Mouse (Mus musculus) R1 (cell line): ENCODE data around the gene Ntpcr.

ENCODE experiments used
- DNase-seq: peaks from one replicate; pipeline ENCODE4 v3.0.0-alpha.2; 2018; ENCODE audit warnings: low read depth, low spot score

Ntpcr gene

DNA sequence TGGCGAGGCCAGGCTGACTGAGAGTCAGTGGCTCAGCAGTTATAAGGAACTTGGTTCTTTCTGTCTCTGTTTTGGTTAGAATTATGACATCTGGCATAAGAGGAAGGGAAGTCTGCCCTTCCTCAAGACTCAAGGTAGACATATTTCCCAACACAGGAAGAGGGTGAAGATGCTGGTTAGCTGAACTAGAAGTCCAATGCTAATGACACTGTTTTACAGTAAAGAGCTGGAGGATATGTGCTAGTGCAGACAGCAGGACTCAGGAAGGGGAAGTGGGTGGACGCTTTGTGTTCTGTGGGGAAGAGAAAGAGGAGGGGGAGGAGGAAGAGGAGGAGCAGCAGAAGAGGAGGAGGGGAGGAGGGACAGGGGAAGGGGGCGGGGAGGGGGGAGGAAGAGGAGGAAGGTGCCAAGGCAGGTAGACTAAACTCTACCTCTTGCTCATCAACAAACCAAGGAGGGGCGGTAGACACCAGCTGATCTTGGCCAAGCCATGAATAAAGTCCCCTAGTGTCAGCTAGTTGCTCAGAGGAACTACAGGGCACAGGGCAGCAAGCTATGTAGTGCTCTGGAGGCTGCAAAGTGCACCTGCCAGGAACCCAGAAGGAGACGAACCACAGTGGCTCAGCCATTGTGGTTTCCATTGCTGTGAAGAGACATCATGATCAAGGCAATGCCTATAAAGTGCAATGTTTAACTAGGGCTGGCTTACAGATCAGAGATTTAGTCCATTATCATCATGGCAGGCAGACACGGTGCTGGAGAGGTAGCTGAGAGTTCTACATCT, 4.5 kb upstream of the Ntpcr start:
- DNase-seq = peak; percentile 23

DNA sequence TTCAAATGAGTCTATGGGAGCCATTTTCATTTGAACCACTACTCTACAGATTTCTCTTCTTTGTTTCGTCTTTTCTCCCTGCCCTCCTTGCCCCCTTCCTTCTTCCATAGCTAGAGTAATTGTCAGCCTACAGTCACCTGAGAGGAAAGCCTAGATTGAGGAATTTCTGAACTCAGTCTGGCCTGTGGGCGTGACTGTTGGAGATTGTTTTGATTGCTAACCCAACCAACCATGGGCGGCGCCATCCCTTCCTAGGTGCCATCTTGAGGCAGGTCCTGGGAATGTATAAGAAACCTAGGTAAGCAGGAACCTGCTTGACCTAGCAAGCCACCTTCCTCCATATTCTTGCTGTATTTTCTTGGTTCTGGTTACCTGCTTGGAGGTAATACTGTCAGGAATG, 3.6 kb upstream of the Ntpcr start:
- DNase-seq = peak; percentile 77

DNA sequence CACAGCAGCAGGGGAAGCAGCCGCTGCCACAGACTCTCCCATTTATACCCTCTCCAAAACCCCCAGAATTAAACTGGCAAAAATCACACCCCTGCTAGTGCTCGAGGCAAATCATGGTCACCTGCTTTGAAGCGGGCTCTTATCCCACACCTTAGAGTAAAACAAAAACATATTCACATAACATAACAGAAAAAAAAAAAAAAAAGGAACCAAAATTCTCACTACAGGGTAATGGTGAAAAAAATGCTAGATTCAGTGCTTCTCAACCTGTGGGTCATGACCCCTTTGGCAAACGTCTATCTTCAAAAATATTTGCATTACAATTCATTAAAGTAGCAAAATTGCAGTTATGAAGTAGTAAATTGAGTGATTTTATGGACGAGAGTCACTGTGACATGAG, 2.8 kb upstream of the Ntpcr start:
- no peak for DNase-seq

DNA sequence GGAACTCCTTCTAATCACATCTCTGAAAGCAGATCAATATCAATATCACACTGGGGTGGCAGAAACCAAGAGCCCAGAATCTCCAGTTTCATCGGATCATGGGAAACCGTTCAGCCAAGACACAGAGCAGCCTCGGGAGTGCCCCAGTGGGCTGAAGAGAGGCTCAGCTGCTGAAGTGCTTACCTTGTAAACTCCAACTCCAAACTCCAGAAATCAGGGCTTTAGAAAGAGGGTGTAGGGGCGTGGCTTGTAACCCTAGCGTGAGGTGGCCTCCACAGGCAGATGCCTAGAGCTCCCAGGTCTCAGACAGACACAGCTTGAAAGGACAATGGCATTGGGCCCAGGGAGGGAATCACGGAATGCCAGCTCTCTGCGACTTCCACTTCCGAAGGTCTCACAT, 2.0 kb upstream of the Ntpcr start:
- peak; percentile 61 for DNase-seq

DNA sequence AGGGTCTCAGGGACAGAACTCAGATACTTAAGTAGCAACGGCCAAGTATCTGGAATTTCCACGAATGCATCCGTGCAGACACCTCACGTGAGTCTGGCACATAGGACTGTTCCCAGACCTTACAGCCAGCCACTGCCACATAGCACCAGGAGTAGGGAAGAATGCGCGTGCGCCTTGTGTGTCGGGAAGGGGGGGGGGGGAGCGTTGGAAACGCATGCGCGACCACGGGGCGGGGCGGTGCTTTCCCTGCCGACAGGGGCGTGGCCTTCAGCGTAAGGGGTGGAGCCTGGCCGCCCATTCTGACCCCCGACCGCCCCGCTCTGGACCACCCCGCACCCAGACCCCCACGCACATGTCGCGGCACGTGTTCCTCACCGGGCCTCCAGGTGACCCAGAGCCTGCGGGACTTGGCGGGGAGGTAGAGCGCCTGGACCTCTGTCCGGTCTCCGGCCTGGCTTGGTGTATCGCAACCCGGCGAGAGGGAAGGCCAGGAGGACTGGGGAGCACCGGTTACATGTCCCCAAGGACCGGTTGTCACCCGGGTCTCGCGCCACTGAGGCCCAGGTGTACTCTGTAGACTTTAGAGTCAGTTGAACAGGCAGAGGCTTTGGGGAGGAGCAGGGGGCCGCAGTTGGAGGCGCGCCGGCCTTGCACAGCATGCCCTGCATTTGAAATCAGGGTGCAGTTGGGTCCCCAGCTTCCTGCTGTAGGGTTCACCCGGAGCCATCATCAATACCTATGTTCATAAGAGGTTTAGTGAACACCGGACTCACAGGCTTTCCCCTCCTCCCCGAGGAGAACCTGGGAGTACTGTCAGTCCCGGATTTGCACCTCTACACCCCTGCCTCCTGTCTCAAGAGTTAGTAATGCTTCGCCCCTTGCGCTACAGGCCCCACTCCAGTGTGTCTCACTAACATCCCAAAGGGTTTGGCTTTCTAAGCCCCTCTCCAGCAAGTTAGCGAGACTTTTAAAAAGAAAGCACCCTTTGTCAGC, 4.5 kb downstream of the Ntpcr start:
- peak; percentile 88 for DNase-seq

DNA sequence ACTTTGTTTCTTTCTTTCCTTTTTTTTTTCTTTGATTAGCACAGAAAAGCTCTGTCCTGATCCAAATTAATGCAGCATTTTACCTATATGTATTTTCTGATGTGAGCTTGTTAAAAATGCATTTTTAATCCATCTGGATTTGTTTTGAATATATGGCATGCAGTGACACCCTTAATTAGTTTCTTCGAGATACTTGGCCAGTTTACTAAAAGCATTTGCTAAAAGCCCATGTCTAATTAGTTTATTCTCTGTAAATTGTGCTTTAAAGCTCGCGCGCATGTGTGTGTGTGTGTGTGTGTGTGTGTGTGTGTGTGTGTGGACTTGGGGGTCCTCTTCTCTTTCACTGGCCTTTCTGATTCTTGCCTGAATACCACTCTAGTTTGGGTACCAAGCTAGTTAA, 9.2 kb downstream of the Ntpcr start:
- no peak for DNase-seq

DNA sequence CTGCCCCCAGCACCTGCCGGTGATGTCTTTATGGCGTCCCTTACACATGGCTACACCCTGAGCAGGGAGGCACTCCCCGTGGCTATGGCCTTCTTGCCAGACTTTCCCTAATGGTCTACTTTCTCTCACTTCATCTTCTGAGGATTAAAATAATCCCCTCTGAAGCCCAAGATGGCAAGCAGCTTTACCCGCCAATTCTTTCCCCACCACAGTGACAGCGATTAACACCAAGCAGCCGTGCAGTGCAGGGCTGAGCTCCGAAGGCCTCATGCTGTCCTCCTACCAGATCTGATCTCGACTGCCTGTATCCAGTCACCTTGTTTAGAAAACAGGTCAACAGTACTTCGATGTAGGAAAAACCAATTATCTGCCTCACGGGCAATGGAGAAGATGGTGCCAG, 10.9 kb downstream of the Ntpcr start:
- DNase-seq = no peak

DNA sequence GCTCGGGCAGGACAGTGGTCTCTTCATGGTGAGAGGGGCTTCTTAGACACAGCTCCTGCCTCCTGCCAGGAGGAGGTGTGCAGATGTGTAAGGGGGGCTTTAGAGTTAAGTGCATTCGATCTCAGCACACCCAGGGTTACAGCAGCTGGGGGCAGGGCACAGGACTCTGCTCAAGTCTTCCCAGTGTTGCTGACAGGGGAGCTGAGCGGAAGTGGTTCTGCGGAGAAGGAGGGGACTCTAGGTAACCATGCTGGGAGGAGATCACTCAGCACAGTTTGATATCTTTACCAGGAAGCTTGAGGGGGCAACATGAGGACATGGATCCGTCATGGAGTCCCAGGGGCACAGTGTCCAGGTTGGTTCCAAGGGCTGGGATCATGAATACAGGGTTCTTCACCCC, 11.6 kb downstream of the Ntpcr start:
- DNase-seq = peak; percentile 51

DNA sequence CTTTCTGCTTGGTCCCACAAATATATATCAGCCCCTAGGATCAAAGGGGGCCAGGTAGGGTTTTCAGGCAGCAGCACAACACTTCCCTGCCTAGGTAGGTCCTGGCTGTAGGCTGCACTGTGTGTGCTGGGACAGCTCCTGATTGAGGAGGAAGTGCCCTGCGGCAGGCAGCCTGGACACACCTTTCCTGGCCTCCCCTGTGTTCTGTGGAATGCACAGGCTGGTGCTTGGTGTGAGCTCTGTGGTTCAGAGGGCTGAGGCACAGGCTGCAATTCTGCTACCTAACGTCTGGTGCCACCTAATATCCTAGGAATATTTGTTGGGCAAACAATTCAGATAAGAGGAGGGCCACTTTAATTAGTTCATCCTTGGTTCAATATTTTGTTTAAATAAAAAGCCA, 12.1 kb downstream of the Ntpcr start:
- DNase-seq = peak; percentile 62

DNA sequence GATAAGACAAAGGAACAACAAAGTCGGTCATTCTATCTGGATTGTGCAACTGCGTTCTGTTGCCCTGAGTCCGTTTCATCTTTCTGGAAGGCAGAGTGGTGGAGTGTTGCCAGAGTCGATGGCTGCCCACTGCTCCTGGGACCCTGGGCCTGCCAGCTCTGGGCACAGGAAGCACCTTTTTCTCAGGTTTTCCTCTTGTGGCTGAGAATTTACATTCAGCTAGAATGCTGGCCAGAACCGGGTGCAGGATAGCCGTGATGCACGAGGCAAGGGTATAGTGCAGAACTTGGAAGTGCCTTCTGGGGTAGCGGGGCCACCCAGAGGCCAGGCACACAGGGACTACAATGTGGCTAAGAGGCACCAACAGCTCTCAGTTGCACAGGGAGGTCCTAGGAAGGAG, 12.6 kb downstream of the Ntpcr start:
- DNase-seq = no peak

DNA sequence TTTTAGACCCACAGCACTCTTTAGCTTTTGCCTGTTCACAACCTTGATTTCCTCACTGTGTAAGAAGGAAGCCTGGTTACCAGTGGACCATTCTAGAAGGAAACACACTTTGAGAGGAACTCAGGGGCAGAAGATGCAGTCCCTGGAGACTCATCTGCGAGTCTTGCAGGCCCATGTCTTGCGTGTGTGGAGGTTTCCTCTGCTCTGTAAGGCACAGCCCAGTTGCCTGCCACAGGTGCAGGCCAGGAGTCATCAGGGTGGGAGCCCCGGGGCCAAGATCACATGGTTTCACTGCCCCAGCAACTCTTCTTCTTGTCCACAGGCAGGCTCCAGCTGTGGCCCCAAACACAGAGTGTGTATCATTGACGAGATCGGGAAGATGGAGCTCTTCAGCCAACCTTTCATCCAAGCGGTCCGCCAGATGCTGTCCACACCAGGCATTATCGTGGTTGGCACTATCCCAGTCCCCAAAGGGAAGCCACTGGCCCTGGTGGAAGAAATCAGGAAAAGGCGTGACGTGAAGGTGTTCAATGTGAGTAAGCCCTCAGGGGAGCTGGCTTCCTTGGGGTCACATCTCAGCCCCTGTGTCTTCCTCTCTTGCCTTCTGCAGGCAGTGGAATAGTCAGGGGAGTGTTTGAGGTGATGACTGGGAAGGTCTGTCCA, 15.3 kb downstream of the Ntpcr start:
- DNase-seq = no peak

DNA sequence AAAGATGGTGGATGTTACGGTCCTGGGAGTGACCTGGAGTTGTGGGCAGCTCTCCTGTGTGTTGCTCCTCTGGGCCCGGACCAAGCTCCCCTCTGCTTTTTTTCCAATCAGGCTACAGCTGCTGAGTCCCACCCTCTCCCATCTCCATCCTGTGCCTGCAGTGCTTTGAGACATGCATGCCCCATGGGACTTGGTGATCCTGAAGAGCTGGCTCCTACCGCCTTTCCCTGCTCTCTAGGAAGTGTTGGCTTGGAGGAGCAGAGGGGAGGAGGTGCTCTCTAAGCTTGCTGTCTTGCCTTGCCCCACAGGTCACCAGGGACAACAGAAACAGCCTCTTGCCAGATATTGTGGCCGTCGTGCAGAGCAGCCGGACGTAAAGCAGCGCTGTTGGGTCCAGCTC, 17.6 kb downstream of the Ntpcr start:
- DNase-seq = no peak

DNA sequence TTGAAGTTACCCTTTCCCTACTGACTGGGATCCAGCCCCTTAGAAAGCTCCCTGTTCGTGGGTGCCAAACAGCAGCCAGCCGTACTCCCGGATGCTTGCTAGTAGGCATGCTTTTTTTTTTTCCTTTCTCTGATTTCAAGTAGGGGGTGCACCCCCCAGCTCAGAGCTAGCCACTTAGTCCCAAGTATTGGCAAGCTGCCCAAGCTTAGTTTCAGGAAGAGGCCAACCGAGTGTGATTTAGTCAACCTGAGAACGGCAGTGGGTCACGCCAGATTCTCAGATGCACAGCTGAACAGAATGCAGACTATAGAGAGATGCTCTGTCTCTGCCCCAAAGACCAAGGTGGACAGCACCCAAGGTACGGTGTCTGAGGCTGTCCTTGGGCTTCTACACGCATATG, 21.1 kb downstream of the Ntpcr start:
- no peak for DNase-seq

DNA sequence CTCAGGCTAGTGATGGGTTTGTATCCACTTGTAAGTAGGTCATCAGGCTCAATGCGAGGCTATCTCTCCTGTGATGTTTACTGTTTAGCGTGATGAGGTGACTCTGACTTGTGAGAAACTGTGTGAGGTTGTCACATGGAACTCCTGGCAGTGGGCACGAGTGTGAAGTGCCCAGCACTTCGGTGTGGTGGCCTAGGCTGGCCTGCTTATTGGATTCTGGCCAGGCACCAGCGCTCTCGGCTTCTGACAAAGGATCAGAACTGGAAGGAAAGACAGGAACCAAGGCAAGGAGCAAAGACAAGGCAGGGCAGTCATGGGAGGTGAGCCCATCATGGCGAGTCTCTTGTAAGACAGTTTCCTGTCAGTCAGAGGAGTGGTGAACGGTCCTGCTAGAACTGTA, 26.1 kb downstream of the Ntpcr start:
- no peak for DNase-seq

DNA sequence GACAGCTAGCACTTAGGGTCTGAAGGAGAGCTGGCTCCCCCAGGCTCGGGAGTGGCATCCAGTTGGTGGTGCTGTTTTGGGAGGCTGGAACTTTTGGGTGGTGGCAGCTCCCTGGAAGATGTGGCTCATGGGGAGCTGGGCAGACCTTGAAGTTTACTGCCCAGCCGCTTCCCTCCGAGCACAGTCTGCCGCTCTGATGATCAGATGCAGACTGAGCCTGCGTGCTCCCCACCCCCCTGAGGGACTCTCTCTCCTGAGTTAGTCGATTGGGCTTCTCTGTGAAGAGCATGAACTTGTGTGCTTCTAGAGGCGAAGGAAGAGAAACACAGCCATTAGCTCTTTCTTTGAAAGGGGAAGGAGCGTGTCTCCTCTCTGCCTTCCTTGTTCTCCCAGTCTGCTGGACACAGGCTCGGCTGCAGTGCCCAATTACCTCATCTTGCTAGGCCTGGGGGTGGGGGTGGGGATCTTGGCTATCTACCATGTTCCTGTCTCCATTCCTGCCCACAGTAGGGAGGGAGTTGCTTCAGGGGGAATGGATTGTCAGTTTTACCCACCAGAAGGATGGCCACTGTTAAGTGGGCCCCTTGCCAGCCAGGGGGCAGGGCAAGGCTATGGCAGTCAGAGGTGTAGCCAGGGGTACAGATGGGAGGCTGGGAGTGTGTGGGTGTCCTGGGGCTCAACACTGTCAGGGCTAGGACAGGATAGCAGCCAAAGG, 26.8 kb downstream of the Ntpcr start:
- DNase-seq = no peak

DNA sequence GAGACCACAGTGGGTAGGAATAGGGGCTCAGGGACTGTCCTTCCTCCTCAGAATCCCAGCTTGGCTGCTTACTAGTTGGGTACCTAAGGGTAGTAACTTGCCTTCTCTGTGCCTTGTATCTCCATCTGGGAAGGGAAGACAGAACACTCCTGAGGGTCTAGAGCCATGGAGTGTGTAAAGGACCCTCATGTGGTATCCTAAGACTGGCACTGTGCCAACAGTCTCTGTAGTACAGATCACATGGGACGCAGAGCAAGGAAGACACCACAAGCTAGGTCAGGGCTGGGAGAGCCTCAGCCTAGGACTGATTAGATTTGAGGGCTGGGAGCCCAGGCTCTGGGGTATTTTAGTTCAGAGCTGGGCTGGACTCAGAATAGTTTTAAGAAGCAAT, 27.3 kb downstream of the Ntpcr start:
- no peak for DNase-seq

DNA sequence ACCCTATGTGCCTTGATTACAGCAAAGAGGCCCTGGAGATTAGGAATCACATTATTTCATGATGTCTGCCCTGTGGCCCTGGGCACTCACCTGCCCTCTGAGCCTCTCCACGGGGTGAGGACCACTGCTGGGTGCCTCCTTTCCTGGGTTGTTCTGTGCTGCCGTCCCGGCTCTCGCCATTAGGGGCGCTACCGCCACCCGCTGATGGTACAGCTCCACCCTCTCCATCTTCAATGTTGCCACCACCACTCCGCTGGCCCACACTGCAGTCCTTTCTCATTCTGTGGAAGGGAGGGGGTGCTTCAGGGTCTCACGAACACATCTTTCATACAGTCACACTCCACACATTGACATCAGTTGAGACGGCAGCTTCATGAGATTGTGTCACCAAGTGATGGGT, 29.3 kb downstream of the Ntpcr start:
- no peak for DNase-seq

DNA sequence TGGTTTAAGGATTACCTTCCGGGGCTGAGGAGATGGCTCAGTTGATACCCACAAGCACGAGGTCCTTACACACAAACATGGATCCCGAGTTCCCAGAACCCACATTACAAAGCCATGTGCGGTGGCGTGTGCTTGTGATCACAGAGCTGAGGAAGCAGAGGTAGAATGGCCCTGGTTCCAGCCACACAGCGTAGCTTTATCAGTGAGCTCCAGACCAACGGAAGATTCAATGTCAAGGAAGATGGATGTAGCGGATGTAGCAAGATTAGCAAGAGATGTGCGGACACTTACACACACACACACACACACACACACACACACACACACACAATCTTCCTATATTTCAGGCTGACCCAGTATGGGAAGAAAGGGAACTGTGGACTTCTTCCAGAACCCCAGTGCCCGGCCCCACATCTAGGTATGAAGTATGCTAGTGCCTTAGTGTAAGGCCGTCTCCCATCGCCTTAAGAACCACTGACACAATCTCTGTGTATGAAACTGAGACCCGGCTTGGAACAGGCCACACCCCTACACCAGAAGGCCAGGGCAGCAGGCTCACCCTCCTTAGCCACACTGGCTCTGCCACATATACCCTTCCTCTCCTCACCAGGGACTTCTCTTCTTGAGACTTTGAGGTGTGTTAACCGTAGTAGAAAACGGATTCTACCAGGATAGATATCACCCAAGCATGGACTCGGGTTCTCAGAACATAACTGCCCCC, 33.5 kb downstream of the Ntpcr start:
- DNase-seq = no peak

DNA sequence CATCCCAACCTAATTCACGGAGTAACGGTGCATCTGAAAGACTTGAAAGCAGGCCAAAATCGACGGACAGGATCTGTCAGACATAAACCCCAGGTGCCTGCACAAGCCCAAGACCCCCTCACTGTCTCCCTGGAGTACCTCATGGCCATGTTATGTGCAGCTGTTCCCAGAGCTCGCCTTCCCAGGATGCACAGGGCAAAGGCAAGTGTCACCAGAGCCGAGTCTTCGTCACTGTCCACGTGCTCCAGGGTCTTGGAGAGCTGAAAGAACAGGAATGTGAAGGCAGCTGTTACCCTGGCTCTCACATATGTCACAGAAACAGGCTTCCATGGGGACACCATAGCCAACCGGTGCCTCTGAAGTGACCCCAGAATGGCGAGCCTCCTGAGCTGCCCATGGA, 38.3 kb downstream of the Ntpcr start:
- no peak for DNase-seq

DNA sequence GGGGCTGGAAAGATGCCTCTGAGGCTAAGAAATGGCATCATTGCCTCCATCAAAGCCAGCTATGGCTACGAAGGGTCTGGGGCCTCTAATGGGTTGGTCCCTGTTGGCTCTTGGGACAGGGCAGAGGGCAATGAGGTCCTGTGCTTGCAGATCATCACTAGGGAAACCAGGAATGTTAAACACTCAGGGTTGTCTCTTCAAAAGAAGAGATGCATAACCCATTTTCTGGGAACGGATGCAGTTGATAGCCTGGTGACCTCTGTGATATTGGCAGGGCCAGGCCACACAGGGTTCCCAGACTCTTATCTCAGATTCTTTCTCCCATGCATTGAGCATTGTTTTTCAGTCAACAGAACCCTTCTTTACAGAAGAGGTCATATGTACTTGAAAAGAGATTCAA, 42.5 kb downstream of the Ntpcr start:
- DNase-seq = peak; percentile 62

DNA sequence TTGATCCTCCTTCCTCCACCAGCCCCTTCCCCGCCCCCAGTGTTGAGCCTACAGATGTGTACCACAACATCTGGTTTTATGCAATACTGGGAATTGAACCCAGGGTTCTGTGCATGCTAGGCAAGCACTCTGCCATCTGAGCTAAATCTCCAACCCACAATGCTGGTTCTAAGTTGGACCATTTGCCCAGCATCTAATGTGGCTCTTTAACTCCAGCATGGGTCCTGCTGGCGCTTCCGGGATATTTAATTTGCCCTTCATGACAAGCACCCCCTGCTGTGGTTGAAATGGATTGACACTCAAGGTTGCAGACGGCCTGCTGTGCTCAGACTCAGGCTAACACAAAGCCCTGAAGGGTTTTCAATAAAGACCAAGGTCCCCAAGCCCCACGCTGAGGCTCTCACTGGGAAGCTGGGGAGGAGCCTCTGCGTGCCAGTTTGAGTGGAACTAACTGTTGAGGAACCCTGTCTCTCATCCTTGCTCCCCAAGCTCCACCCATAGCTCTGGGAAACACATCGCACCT, 43.6 kb downstream of the Ntpcr start:
- peak; percentile 96 for DNase-seq
